Mouse (Mus musculus) embryonic fibroblast, embryonic 13.5 days (primary cell): ENCODE data around the gene Akap2.

Experiments
- CTCF ChIP-seq: IDR thresholded peaks from 2 replicates; pipeline ENCODE4 v1.5.1; 2011; ENCODE audit warnings: mild to moderate bottlenecking, control low read depth, low read length, moderate library complexity, borderline replicate concordance; ENCODE audit not compliant: insufficient read depth
- POLR2A ChIP-seq: IDR thresholded peaks from 2 replicates; pipeline ENCODE4 v1.6.1; 2011; ENCODE audit warnings: low read depth, mild to moderate bottlenecking, control low read depth, low read length, moderate library complexity

GRCm38 (mm10) chr4:57916201-57916661, 198.8 kb downstream of the Akap2 start, which contains the start of gene D630039A03Rik:
- no peak for TF ChIP-seq CTCF
- TF ChIP-seq POLR2A, result no peak
